Mouse (Mus musculus): ENCODE measurements around the gene Tiam2. TPM values are rescaled to one million over a fixed set of nuclear protein-coding genes. Genes with fewer than 3 reads are reported as not detected.

Gene Tiam2
- polyA plus RNA-seq, 1 experiment from 2014 or later = 19.5 TPM

DNA sequence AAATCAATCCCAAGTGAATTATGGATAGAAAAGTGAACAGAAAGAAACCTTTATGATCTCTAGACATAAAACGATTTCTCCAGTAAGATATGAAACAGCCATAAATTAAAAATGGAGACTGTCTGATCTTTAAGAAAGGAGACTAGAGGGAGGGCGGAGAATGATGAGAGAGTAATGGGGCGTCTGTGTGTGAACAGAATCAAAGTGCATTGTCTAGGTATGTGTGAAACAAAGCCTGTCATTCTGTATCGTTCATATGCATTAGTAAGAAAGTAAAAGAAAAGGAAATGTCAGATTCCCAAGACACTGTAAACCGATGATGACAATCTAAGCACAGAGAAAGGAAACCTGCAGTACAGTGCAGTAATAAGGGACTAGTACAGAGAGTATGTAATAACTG lies 214.7 kb downstream of the Tiam2 start:
- Histone ChIP-seq H3K27me3 (no peaks in the 10 kb centered on the region), H3K27ac (no peak overlapping the region), H3K4me2 (replicated peaks) (no peak overlapping the region), H3K4me1 (no peaks in the 10 kb centered on the region), H3K9ac (no peak overlapping the region), H3K36me3 (peaks cover 13% of the 10 kb centered on the region; the same call in 1 of the 2 replicates), H3K4me3 (no peak overlapping the region), H3K9me3 (no peaks in the 10 kb centered on the region)
- no peak for ATAC-seq (ENCODE audit: insufficient number of reproducible peaks, insufficient read depth, low FRiP score, low TSS enrichment)
- WGBS = 91% methylated on average over 5 of the region's 5 CpGs

GRCm38 (mm10) chr17:3547725-3548124 lies 221.4 kb downstream of the Tiam2 start:
- ATAC-seq (ENCODE audit: insufficient number of reproducible peaks, insufficient read depth, low FRiP score, low TSS enrichment) = no peak
- no peak overlapping the region for H3K4me2 ChIP-seq (replicated peaks)
- H3K9me3 ChIP-seq = no peaks in the 10 kb centered on the region
- 64% methylated on average over 7 of the region's 7 CpGs for WGBS
- H3K36me3 ChIP-seq = 0 out of 2 replicates have a peak, but pooled peaks cover 5% of the 10 kb centered on the region
- no peak overlapping the region for H3K9ac ChIP-seq
- H3K4me1 ChIP-seq = no peaks in the 10 kb centered on the region
- H3K4me3 ChIP-seq = no peak overlapping the region
- H3K27me3 ChIP-seq = no peaks in the 10 kb centered on the region
- H3K27ac ChIP-seq = no peak overlapping the region

DNA sequence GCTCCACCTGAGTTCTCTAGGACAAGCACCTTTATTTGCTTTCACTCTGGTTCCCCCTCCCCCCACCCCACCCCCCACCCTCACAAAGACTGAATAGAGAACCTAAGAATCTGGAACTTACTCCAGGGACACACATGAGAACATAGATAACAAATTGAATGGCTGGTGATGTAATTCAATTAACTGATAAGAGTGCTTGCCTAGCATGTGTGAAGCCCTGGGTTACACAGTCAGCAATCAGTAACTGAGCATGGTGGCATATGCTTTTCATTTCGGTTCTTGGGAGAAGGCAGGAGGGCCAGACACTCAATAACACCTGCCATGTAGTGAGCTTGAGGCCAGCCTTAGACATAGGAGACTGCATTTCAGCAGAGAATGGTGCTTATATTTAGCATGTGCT lies 229.9 kb downstream of the Tiam2 start:
- H3K9me3 ChIP-seq = no peaks in the 10 kb centered on the region
- no peak overlapping the region for H3K4me3 ChIP-seq
- WGBS = 43% methylated on average over 1 of the region's 1 CpGs
- H3K36me3 ChIP-seq = no peaks in the 10 kb centered on the region
- no peaks in the 10 kb centered on the region; the same call in 1 of the 2 replicates for H3K4me1 ChIP-seq
- no peaks in the 10 kb centered on the region for H3K27me3 ChIP-seq
- no peak for ATAC-seq (ENCODE audit: insufficient number of reproducible peaks, insufficient read depth, low FRiP score, low TSS enrichment)
- H3K27ac ChIP-seq = no peak overlapping the region
- no peak overlapping the region for H3K4me2 ChIP-seq (replicated peaks)
- H3K9ac ChIP-seq = no peak overlapping the region

GRCm38 (mm10) chr17:3557331-3558311 lies 231.2 kb downstream of the Tiam2 start, which contains the start of gene Tfb1m:
Tfb1m (minus strand) TSS chr17:3557781.
- H3K27me3 ChIP-seq = no peaks in the 10 kb centered on the region
- peak; percentile 100 for ATAC-seq (ENCODE audit: insufficient number of reproducible peaks, insufficient read depth, low FRiP score, low TSS enrichment)

DNA sequence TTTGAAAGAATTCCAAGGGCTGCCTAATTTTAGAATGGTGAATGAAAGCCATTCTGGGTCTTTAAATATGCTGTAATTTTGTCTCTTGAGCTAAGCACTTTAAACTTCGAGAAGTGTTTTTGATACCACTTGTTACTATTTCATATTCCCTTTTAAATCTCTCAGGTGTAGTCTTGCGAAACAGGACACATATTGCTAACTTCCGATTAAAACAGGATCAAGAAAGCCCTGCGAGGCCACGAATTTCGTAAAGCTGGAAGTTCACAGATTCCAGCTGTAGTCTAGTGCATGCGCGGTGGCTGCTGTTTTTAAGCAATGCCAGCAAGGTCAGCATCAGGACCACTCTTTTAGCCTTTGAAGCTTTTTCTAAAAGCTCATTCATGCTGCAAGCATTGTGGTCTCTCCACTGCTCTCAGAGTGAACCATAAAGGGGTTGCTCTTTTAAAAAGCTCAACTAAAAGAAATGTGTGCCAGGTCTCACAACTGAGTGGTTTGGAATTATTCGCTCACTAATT lies 232.0 kb downstream of the Tiam2 start:
- H3K9ac ChIP-seq = no peak overlapping the region
- H3K4me1 ChIP-seq = no peaks in the 10 kb centered on the region; the same call in 1 of the 2 replicates
- peak overlapping the region; percentile 79 for H3K27ac ChIP-seq
- no peaks in the 10 kb centered on the region for H3K9me3 ChIP-seq
- H3K4me2 ChIP-seq (replicated peaks) = peak overlapping the region; percentile 42
- 82% methylated on average over 9 of the region's 9 CpGs for WGBS
- peak overlapping the region; percentile 49 for H3K4me3 ChIP-seq
- no peaks in the 10 kb centered on the region for H3K36me3 ChIP-seq
- H3K27me3 ChIP-seq = no peaks in the 10 kb centered on the region
- ATAC-seq (ENCODE audit: insufficient number of reproducible peaks, insufficient read depth, low FRiP score, low TSS enrichment) = no peak

More at GRCm38 (mm10) chr17:3557331-3558311, 231.2 kb downstream of the Tiam2 start, which contains the start of gene Tfb1m:
- peak within 1 kb of the TSS; percentile 49 for H3K4me3 ChIP-seq
- H3K9me3 ChIP-seq = no peaks in the 10 kb centered on the region
- H3K27ac ChIP-seq = peak within 1 kb of the TSS; percentile 85
- H3K36me3 ChIP-seq = no peaks in the 10 kb centered on the region
- peak within 1 kb of the TSS; percentile 15; the same call in 1 of the 2 replicates for H3K9ac ChIP-seq
- H3K4me1 ChIP-seq = no peaks in the 10 kb centered on the region; the same call in 1 of the 2 replicates
- 1% methylated on average over 60 of the region's 60 CpGs for WGBS
- H3K4me2 ChIP-seq (replicated peaks) = peak within 1 kb of the TSS; percentile 50

DNA sequence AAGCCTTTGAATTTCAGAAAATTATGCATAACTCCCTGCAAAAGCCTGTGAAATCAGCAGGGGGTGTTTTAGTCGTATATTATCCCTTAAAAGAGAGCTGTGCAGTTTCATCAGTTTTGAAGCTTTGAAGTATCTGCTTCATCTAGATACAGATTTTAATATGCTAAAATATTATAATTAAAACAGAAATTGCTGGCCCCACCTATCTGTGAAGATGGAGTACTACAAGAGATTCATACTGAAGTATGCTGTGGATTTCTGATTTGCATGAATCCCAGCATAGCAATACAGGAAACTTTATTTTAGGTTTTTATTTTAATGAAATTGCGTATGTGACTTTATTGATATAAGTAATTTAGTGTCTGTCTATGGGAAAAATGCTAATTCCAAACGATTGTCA lies 234.2 kb downstream of the Tiam2 start:
- H3K4me1 ChIP-seq = no peaks in the 10 kb centered on the region; the same call in 1 of the 2 replicates
- H3K4me2 ChIP-seq (replicated peaks) = no peak overlapping the region
- H3K27me3 ChIP-seq = no peaks in the 10 kb centered on the region
- no peak for ATAC-seq (ENCODE audit: insufficient number of reproducible peaks, insufficient read depth, low FRiP score, low TSS enrichment)
- WGBS = 65% methylated on average over 3 of the region's 3 CpGs
- no peak overlapping the region for H3K27ac ChIP-seq
- no peaks in the 10 kb centered on the region for H3K9me3 ChIP-seq
- no peak overlapping the region for H3K4me3 ChIP-seq
- H3K9ac ChIP-seq = no peak overlapping the region
- H3K36me3 ChIP-seq = no peaks in the 10 kb centered on the region

DNA sequence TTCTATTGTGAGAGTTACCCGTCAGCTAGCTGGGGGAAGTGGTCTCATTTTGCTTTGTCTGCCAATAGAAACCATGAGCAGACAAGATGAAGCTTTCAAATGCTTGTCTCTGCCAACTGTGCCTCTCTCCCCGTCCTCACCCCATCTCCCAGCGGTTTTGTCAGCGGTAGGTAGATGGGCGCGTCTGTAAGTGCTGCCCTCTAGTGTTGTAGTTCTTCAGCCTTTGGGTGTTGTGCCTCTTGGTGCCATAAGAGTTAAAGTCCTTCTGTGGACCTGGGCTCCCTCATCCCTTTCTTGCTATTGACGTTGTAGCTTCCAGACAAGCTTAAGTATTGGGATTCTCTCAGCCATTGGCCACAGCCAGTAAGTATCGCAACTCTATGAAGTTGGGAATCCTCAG lies 236.0 kb downstream of the Tiam2 start:
- no peak for ATAC-seq (ENCODE audit: insufficient number of reproducible peaks, insufficient read depth, low FRiP score, low TSS enrichment)
- Histone ChIP-seq H3K4me2 (replicated peaks) (no peak overlapping the region), H3K27me3 (no peaks in the 10 kb centered on the region), H3K27ac (no peak overlapping the region), H3K9ac (no peak overlapping the region), H3K4me1 (no peaks in the 10 kb centered on the region), H3K36me3 (no peaks in the 10 kb centered on the region), H3K9me3 (no peaks in the 10 kb centered on the region), H3K4me3 (no peak overlapping the region)
- 61% methylated on average over 8 of the region's 8 CpGs for WGBS

DNA sequence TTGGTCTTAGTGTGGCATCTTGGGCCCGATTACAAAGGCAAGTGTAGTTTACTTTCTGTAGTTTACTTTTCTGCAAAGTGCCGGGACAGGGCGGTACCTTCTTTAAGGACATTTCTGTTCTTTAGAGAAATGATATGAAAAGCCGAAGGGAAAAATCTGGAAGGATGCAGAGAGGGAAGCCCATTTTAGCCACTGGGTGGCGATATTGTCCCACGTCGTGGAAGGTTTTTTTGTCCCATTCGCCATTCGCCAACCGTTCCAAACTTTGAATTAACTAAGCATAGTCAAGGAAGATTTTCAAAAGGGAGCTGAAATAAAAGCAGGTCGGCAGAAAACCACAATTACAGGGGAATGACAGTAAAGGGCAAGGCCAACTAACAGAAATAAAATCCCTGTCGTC lies 244.5 kb downstream of the Tiam2 start:
- WGBS = 6% methylated on average over 12 of the region's 12 CpGs
- peak overlapping the region; percentile 10; the same call in 1 of the 2 replicates for H3K4me2 ChIP-seq (replicated peaks)
- no peaks in the 10 kb centered on the region for H3K4me1 ChIP-seq
- no peak for ATAC-seq (ENCODE audit: insufficient number of reproducible peaks, insufficient read depth, low FRiP score, low TSS enrichment)
- H3K9ac ChIP-seq = no peak overlapping the region
- H3K27me3 ChIP-seq = no peaks in the 10 kb centered on the region
- no peak overlapping the region for H3K27ac ChIP-seq
- no peaks in the 10 kb centered on the region for H3K36me3 ChIP-seq
- H3K9me3 ChIP-seq = no peaks in the 10 kb centered on the region
- no peak overlapping the region for H3K4me3 ChIP-seq

Other genes with a start within 250 kb of the Tiam2 start
- gene Scaf8, start 211.6 kb upstream of the Tiam2 start, polyA plus RNA-seq (2016; fragmentation: Nextera tagmentation; extraction: Ambion mirVana) = 27.7 and 28.3 TPM in 2 replicates
- 0.35 and 0.37 TPM in 2 replicates for gene Cldn20, start 206.0 kb downstream of the Tiam2 start, polyA plus RNA-seq (2016; fragmentation: Nextera tagmentation; extraction: Ambion mirVana)
- gene Tfb1m, start 231.2 kb downstream of the Tiam2 start, polyA plus RNA-seq (2016; fragmentation: Nextera tagmentation; extraction: Ambion mirVana) = 17.3 and 17.6 TPM in 2 replicates

All from embryonic facial prominence, embryonic 12.5 days (tissue).